Mouse (Mus musculus): Measurements from ENCODE around the gene Bcar3.

DNA sequence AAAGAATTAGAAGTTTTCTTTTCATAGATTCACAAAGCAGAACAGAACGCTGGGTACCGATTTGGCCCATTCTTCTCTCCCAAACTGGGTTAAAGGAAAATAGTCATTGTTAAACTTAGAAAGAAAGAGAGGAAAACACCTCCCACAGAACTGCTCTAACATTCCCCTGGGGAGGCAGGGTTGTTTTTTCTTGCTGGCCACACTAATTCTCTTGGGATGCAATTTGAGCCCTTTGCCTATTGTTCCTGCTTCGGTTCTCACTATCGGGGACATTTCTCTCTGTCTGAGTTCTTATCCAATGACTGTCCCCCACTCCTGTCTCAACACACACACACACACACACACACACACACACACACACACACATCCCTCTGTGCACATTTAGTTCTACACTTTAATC, 39.6 kb downstream of the Bcar3 start:
- TF ChIP-seq POLR2A (IDR thresholded peaks at IDR 0.05; ENCODE audit: borderline replicate concordance, low read depth, low read length) (no peak), CTCF (IDR thresholded peaks at IDR 0.05; ENCODE audit: low read depth, low read length) (no peak)

Measured in bone marrow macrophage, adult 2 months (primary cell).